Mouse (Mus musculus) midbrain, embryonic 11.5 days (tissue): ENCODE measurements around the gene Kdm1b. TPM values are rescaled to one million over a fixed set of nuclear protein-coding genes. Genes with fewer than 3 reads are reported as not detected.

Experiments used
- ATAC-seq: fragments of 200-750 bp; cut with Nextera tagmentation; 2 replicates; pipeline ENCODE4 v1.8.0; 2017; ENCODE audit warnings: moderate TSS enrichment, moderate library complexity; ENCODE audit not compliant: low FRiP score
- DNase-seq: peaks from one replicate; pipeline ENCODE4 v3.0.0; 2015; ENCODE audit warnings: low spot score; ENCODE audit errors: missing footprints
- H3K27ac ChIP-seq: fragments of 300-500 bp; sonication (generic); 2 replicates; pipeline ENCODE4 v1.5.1; 2014; ENCODE audit warnings: low read depth, low read length
- H3K27me3 ChIP-seq: fragments of 300-500 bp; sonication (generic); 2 replicates; pipeline ENCODE4 v1.6.1; 2014; ENCODE audit warnings: mild to moderate bottlenecking, low read length, moderate library complexity, mixed read lengths; ENCODE audit not compliant: control insufficient read depth, insufficient read depth
- H3K36me3 ChIP-seq: fragments of 300-500 bp; sonication (generic); 2 replicates; pipeline ENCODE4 v1.6.1; 2014; ENCODE audit warnings: mild to moderate bottlenecking, low read length, moderate library complexity, mixed read lengths; ENCODE audit not compliant: control insufficient read depth, insufficient read depth
- H3K4me1 ChIP-seq: fragments of 300-500 bp; sonication (generic); 2 replicates; pipeline ENCODE4 v1.6.1; 2014; ENCODE audit warnings: low read length; ENCODE audit not compliant: control insufficient read depth, insufficient read depth
- H3K4me2 ChIP-seq: fragments of 300-500 bp; sonication (generic); 2 replicates; pipeline ENCODE4 v1.6.1; 2014; ENCODE audit warnings: mild to moderate bottlenecking, moderate library complexity
- H3K4me3 ChIP-seq: fragments of 300-500 bp; sonication (generic); 2 replicates; pipeline ENCODE4 v1.5.1; 2014; ENCODE audit warnings: low read depth, low read length
- H3K9ac ChIP-seq: fragments of 300-500 bp; sonication (generic); 2 replicates; pipeline ENCODE4 v1.6.1; 2014; ENCODE audit warnings: low read length
- H3K9me3 ChIP-seq: fragments of 300-500 bp; sonication (generic); 2 replicates; pipeline ENCODE4 v1.6.1; 2016; ENCODE audit warnings: low read length; ENCODE audit not compliant: control insufficient read depth
- WGBS: fragments of 180-500 bp; shearing (Covaris S2); extraction: QIAGEN DNeasy Blood & Tissue Kit; methylation state at CpG from one replicate; pipeline ENCODE4 v1.1.7; 2014; 5-methylcytosine and 5-hydroxymethylcytosine counted together
- polyA plus RNA-seq: library from polyadenylated mRNA; unstranded; fragments of >200 nt; fragmentation: Nextera tagmentation; extraction: Ambion mirVana; gene quantifications from 2 replicates; pipeline ENCODE4 v1.2.1, GENCODE M21; 2014

Gene Kdm1b
- polyA plus RNA-seq, 1 experiment from 2014 or later = 20.2 TPM

- Histone ChIP-seq H3K36me3 (no peaks in the 10 kb centered on the region), H3K9me3 (no peaks in the 10 kb centered on the region)
Observed at GRCm38 (mm10) chr13:47070329-47071080, 27.2 kb downstream of the Kdm1b start.

GRCm38 (mm10) chr13:47071871-47072270 is 28.6 kb downstream of the Kdm1b start:
- Histone ChIP-seq H3K9ac (no peak overlapping the region), H3K9me3 (no peaks in the 10 kb centered on the region), H3K27ac (no peak overlapping the region), H3K4me2 (no peak overlapping the region), H3K27me3 (no peaks in the 10 kb centered on the region), H3K36me3 (no peaks in the 10 kb centered on the region), H3K4me3 (no peak overlapping the region), H3K4me1 (no peaks in the 10 kb centered on the region)
- WGBS = 97% methylated on average over 13 of the region's 13 CpGs
- DNase-seq (no peak), ATAC-seq (no peak)

More at GRCm38 (mm10) chr13:47070329-47071080, 27.2 kb downstream of the Kdm1b start:
- Histone ChIP-seq H3K4me2 (no peak overlapping the region), H3K27ac (no peak overlapping the region), H3K27me3 (no peaks in the 10 kb centered on the region), H3K4me1 (no peaks in the 10 kb centered on the region), H3K9ac (no peak overlapping the region), H3K4me3 (no peak overlapping the region)
- 92% methylated on average over 15 of the region's 15 CpGs for WGBS
- DNase-seq (no peak), ATAC-seq (no peak)

- Histone ChIP-seq H3K4me3 (no peak overlapping the region), H3K27ac (no peak overlapping the region), H3K36me3 (no peaks in the 10 kb centered on the region), H3K9me3 (no peaks in the 10 kb centered on the region), H3K4me2 (no peak overlapping the region), H3K4me1 (no peaks in the 10 kb centered on the region), H3K9ac (no peak overlapping the region), H3K27me3 (no peaks in the 10 kb centered on the region)
- no peak for ATAC-seq
- 90% methylated on average over 5 of the region's 5 CpGs for WGBS
- no peak for DNase-seq
Observed at GRCm38 (mm10) chr13:47072484-47072883, 29.2 kb downstream of the Kdm1b start.

GRCm38 (mm10) chr13:47076156-47076555 is 32.9 kb downstream of the Kdm1b start:
- no peak overlapping the region for H3K4me3 ChIP-seq
- no peaks in the 10 kb centered on the region for H3K27me3 ChIP-seq
- DNase-seq (no peak), ATAC-seq (no peak)
- H3K4me2 ChIP-seq = no peak overlapping the region
- no peak overlapping the region for H3K27ac ChIP-seq
- H3K36me3 ChIP-seq = peaks cover 3% of the 10 kb centered on the region
- H3K9me3 ChIP-seq = no peaks in the 10 kb centered on the region
- H3K4me1 ChIP-seq = no peaks in the 10 kb centered on the region
- 90% methylated on average over 5 of the region's 5 CpGs for WGBS
- H3K9ac ChIP-seq = no peak overlapping the region

GRCm38 (mm10) chr13:47077367-47077766 is 34.1 kb downstream of the Kdm1b start:
- H3K4me2 ChIP-seq = no peak overlapping the region
- H3K27ac ChIP-seq = no peak overlapping the region
- H3K4me3 ChIP-seq = no peak overlapping the region
- no peaks in the 10 kb centered on the region for H3K9me3 ChIP-seq
- peaks cover 5% of the 10 kb centered on the region for H3K36me3 ChIP-seq
- no peak for ATAC-seq
- H3K4me1 ChIP-seq = no peaks in the 10 kb centered on the region
- DNase-seq = no peak
- no peak overlapping the region for H3K9ac ChIP-seq
- H3K27me3 ChIP-seq = no peaks in the 10 kb centered on the region

- no peak overlapping the region for H3K27ac ChIP-seq
- DNase-seq (no peak), ATAC-seq (no peak)
- no peaks in the 10 kb centered on the region for H3K4me1 ChIP-seq
- no peak overlapping the region for H3K9ac ChIP-seq
- H3K27me3 ChIP-seq = no peaks in the 10 kb centered on the region
- no peak overlapping the region for H3K4me2 ChIP-seq
- H3K4me3 ChIP-seq = no peak overlapping the region
- H3K36me3 ChIP-seq = peaks cover 5% of the 10 kb centered on the region
- 80% methylated on average over 5 of the region's 5 CpGs for WGBS
- no peaks in the 10 kb centered on the region for H3K9me3 ChIP-seq
Observed at GRCm38 (mm10) chr13:47078799-47079198, 35.5 kb downstream of the Kdm1b start.

- no peaks in the 10 kb centered on the region for H3K4me1 ChIP-seq
- no peak overlapping the region for H3K9ac ChIP-seq
- H3K4me3 ChIP-seq = no peak overlapping the region
- no peak overlapping the region for H3K27ac ChIP-seq
- H3K36me3 ChIP-seq = peaks cover 5% of the 10 kb centered on the region
- DNase-seq (no peak), ATAC-seq (no peak)
- no peaks in the 10 kb centered on the region for H3K27me3 ChIP-seq
- H3K9me3 ChIP-seq = no peaks in the 10 kb centered on the region
- H3K4me2 ChIP-seq = no peak overlapping the region
- WGBS = 88% methylated on average over 4 of the region's 4 CpGs
Observed at GRCm38 (mm10) chr13:47080905-47081505, 37.7 kb downstream of the Kdm1b start.

- H3K27ac ChIP-seq = no peak overlapping the region
- no peak for DNase-seq
- H3K4me1 ChIP-seq = no peaks in the 10 kb centered on the region
- H3K4me2 ChIP-seq = no peak overlapping the region
- no peak overlapping the region for H3K9ac ChIP-seq
- WGBS = 96% methylated on average over 1 of the region's 1 CpGs
- peaks cover 19% of the 10 kb centered on the region for H3K36me3 ChIP-seq
- H3K27me3 ChIP-seq = no peaks in the 10 kb centered on the region
- H3K4me3 ChIP-seq = no peak overlapping the region
- ATAC-seq = no peak
- H3K9me3 ChIP-seq = no peaks in the 10 kb centered on the region
Observed at GRCm38 (mm10) chr13:47088433-47088832, 45.1 kb downstream of the Kdm1b start.

- Histone ChIP-seq H3K4me1 (no peaks in the 10 kb centered on the region), H3K9me3 (no peaks in the 10 kb centered on the region), H3K27ac (no peak overlapping the region), H3K9ac (no peak overlapping the region), H3K4me3 (no peak overlapping the region), H3K36me3 (peaks cover 22% of the 10 kb centered on the region), H3K27me3 (no peaks in the 10 kb centered on the region), H3K4me2 (no peak overlapping the region)
- 92% methylated on average over 2 of the region's 2 CpGs for WGBS
- DNase-seq (no peak), ATAC-seq (no peak)
Observed at GRCm38 (mm10) chr13:47089271-47089670, 46.0 kb downstream of the Kdm1b start.
